Mouse (Mus musculus): ENCODE measurements around the gene Zbtb9.

Gene Zbtb9

DNA sequence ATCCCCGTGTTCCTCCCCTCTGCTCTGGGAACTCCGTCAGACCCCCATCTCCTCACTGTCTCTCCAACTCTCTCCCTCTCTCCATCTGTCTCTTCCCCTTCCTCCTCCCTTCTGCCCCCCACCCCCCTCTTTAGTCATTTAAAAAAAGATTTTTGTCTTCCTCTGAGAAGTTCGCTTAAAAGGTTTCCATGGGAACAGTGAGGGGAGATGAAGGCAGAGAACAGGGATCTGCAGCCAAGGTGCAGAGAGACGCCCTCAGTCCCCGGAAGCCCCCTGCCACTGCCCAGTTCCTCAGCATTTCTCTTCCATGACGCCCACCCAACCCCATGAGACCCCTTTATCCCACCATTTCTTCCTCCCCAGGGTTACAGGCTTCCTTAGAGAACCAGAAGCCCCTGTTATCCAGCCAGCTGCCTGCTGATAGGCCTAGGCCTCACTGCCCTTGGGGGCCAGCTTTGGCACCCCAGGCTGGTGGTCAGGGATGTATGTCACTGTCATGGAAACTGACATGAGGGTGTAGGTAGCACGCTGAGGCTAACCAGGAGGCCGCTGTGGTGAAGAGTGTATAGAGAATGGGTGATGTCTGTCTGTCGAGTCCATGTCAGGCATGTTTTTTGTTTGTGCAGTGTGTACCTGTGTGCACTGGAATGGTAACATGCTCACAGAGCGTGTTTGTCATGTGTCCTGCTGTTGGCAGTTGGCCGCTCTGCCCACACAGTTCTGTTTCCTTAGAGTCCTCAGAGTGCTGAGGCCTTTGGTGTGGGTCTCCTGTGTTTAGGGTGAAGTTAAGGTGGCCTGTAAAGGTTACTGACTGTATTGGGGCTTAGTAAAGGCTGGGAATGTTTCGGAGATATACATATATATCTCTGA is 25.5 kb upstream of the Zbtb9 start:
- DNase-seq (ENCODE audit: low read depth, low spot score) = peak; percentile 25

DNA sequence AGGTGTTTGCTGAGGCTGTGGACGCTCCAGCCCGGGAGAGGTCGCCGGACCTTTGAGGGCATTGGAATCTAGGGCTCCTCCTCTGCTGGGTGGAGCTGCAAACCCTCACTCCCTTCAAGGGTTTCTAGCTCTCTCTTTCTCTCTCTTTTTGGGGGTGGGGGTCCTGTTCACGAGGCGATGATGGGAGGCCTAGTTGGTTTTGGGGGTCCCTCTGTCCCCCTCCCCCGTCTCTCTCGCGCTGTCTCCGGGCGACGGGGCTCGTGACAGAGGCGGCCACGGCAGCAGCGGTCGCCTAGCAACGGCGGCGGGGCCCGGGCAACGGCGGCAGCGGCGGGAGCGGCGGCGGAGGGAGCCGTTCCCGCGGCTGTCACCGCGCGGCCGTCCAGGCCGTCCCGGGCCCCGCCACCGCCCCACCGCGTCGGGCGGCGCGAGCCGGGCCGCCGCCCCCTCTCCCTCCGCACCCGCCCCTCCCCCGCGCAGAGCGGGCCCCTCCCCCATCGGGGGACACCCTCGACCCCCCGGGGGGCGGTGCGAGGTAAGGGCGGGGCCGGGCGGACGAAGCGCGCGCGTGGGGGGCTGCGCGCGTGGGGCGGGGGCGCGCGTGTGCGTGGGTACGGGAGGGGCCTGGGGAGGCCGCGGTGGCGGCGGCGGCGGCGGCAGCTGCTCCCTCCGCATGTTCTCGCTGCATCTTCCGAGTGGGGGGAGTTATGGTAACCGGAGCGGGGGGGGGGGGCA is 24.5 kb upstream of the Zbtb9 start:
- peak; percentile 29 for DNase-seq (ENCODE audit: low read depth, low spot score)

DNA sequence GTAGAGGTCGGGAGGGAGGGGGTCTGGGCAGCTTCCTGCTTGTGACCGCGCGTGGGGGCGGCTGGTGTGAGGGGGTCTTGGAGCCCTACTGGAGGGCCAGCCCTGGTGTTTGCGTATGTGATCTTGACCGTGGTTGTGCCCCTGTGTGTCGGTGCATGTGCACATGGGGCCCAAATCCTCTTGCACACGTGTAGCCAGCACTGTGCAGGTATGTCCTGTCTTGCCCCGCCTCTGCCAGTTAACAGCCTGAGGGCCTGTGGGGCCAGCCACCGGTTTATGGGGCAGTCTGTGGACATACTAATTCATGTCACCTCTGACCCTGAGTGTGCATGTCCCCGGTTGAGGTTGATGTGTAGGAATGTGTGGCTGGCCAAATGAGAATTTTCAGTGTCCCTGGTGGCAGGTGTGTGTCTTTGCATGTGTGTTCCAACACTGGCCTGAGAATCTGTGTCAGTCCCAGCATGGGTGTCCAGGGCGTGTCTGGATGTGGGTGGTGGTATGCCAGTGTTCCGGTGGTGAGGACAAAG is 23.9 kb upstream of the Zbtb9 start:
- peak; percentile 79 for DNase-seq (ENCODE audit: low read depth, low spot score)

DNA sequence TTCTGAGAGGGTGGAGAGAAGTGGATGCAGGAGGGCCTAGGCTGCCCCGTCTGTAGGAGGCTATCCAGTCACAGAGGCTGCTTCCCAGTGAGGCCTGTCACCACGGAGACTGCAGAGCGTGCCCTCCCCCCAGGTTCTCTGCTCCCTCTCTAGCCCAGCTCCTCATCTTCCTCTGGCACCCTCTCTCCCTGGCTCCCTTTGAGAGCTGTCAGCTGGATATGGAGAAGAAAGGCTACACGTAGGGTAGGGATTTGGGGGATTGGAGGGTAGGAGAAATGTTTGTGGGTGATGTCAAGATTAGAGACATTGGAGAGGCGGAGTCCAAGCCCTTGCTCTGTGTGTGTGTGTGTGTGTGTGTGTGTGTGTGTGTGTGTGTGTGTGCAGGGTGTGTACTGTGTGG is 23.1 kb upstream of the Zbtb9 start:
- DNase-seq (ENCODE audit: low read depth, low spot score) = no peak

DNA sequence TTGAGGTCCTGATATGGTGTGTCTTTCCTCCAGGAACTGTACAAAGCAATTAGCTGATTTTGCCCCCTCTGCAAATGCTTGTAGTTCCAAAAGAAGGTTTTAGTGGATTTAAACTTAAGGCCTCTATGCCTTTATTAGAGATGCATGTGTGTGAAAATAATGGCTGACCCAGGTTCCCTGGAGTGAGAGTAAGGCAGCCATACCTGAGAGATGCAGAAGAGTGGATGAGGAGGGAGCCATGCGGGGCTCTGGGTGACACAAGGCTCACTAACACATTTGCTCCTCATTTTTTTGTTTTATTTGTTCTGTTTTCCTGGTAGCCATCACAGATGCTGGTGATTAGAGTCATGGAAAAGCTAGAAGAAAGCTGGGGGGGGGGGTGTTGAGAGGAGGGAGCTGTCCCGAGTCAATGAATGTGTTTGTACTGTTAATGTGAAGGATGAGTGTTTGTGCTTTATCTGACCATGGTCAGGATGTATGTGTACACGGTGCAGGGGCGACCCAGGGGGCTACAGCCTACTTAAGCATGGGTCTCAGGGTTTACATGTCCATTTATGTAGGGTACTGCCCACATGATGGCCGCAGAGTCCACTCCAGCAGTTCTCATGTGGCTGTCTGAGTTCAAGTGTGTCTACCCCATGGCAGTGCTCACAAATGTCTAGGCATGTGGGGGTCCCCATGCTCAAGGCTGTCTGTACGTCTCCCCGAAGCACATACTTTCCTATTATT is 22.2 kb upstream of the Zbtb9 start:
- no peak for DNase-seq (ENCODE audit: low read depth, low spot score)

GRCm38 (mm10) chr17:26951406-26951805 is 21.6 kb upstream of the Zbtb9 start:
- peak; percentile 56 for DNase-seq (ENCODE audit: low read depth, low spot score)

GRCm38 (mm10) chr17:26951952-26952877 is 20.8 kb upstream of the Zbtb9 start:
- no peak for DNase-seq (ENCODE audit: low read depth, low spot score)

DNA sequence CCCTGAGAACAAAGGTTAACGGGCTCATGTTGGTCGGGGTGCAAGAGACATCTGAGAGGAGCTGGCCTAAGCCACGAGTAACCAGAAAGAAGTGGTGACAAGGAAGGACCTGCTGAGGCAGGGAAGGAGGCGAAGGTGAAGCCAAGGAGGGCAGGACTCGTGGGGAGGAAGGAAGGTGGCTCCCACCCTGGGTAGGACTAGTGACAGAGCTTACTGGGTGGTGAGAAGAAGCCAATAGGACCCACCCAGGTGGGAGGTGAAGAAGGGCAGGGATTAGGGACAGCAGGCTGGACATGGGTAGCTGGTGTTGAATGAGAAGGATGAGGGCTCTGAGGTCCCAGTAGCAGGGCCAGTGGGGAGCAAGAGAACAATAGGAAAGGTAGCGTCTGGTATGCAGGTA is 19.8 kb upstream of the Zbtb9 start:
- DNase-seq (ENCODE audit: low read depth, low spot score) = no peak

- no peak for DNase-seq (ENCODE audit: low read depth, low spot score)
These were observed 19.2 kb upstream of the Zbtb9 start for GRCm38 (mm10) chr17:26953726-26954125.

- DNase-seq (ENCODE audit: low read depth, low spot score) = no peak
These were observed 16.7 kb upstream of the Zbtb9 start for GRCm38 (mm10) chr17:26956309-26956708.

GRCm38 (mm10) chr17:26956895-26957294 is 16.1 kb upstream of the Zbtb9 start:
- no peak for DNase-seq (ENCODE audit: low read depth, low spot score)

DNA sequence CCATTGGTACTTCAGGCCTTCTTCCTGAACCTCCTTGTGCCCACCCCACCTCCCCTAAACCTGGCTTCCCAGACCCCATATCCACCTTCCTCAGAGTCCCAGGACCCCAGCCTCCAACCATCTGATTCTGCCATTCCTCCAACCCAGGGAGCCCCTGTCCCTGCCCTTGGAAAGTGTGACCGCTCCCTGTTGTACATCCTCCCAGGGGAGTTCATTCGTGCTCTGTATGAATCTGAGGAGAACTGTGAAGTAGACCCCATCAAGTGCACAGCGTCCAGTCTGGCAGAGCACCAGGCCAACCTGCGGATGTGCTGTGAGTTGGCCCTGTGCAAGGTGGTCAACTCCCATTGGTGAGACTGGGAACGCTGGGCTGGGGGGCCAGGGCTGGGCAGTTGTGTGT is 15.1 kb upstream of the Zbtb9 start:
- no peak for DNase-seq (ENCODE audit: low read depth, low spot score)

DNA sequence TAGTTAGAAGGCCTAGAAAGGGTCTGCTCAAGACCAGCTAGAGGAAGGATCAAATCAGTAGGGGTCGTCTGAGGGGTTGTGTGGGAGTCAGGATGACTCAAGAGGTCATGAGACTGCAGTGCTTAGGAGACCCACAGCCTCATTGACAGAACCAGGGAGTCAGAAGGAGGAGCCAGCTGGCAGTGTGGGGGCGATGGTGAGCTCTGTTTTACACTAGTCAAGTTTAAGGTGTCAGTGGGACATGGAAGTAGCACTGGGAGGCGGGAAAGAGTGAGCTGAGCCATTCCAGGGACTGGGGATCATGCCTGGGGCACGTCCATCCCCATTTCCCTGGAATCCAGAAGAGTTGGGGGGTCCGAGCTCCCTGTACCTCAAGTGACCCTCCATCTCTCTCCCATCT is 14.1 kb upstream of the Zbtb9 start:
- no peak for DNase-seq (ENCODE audit: low read depth, low spot score)

- no peak for DNase-seq (ENCODE audit: low read depth, low spot score)
These were observed 13.2 kb upstream of the Zbtb9 start for GRCm38 (mm10) chr17:26959815-26960214.

DNA sequence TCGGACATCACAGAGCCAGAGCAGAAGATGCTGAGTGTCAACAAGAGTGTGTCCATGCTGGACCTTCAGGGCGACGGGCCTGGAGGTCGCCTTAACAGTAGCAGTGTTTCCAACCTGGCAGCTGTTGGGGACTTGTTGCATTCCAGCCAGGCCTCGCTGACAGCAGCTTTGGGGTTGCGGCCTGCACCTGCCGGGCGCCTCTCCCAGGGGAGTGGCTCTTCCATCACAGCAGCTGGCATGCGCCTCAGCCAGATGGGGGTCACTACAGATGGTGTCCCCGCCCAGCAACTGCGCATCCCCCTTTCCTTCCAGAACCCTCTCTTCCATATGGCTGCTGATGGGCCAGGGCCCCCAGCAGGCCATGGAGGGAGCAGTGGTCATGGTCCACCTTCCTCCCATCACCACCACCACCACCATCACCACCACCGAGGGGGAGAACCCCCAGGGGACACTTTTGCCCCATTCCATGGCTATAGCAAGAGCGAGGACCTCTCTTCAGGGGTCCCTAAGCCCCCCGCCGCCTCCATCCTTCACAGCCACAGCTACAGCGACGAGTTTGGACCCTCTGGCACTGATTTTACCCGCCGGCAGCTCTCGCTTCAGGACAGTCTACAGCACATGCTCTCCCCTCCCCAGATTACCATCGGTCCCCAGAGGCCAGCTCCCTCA is 11.3 kb upstream of the Zbtb9 start:
- DNase-seq (ENCODE audit: low read depth, low spot score) = no peak

DNA sequence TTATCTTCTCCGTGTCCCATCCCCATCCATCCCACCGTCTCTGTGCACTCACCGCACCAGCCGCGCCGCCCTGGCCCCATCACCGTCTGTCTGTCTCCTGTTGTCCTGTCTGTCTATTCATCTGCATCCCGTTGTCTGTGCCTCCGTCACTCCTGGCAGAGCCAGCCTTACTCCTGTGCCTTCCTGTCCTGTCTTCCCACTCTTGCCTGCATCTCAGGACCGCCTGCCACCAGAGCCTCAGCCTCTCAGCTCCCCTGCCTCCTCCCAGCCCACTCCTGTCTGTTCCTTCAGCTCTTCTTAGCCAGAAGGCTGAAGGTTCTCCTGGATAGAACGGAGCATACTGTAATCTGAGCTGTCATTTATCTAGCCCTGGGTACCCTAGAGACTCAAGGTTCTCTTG is 6.0 kb upstream of the Zbtb9 start:
- DNase-seq (ENCODE audit: low read depth, low spot score) = no peak

GRCm38 (mm10) chr17:26967477-26967876 is 5.5 kb upstream of the Zbtb9 start:
- no peak for DNase-seq (ENCODE audit: low read depth, low spot score)

DNA sequence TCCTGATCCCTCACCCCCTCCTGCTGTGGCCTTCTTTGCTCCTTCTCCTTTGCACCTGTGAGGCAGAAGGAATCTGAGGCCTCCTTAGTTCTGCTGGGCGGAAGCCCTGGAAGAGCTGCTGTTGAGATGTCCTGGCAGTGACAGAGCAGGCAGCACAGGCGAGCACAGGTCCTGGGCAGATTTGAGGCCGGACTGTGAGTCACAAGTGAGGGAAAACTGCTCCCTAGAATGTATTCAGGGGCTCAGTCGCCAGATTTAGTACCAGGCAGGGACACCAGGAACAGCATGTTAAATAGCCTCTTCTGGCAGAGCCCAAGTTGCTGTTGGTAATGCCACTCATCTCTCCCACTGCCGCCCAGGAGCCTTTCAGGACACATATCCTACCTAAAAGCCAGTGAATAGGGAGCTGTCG is 4.8 kb upstream of the Zbtb9 start:
- DNase-seq (ENCODE audit: low read depth, low spot score) = no peak

GRCm38 (mm10) chr17:26969257-26969656 is 3.7 kb upstream of the Zbtb9 start:
- DNase-seq (ENCODE audit: low read depth, low spot score) = no peak

DNA sequence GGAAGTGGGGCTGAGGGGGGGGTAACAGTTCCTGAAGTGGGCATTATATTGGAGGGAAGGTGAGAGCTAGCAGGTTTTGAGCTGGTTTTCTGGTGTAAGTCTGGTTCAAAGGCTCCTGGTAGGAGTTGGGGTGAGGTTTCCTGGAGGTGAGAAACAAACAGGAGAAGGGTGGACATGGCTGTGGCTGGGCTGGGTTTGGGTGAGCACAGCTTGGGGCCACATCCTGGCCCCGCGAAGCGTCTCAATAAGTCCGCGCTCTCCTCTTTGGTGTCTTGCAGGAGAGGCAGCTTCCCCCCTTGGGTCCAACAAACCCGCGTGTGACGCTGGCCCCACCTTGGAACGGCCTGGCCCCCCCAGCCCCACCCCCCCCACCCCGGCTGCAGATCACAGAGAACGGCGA is 2.7 kb upstream of the Zbtb9 start:
- DNase-seq (ENCODE audit: low read depth, low spot score) = no peak
